Mouse (Mus musculus): ENCODE results near the gene Srsf6.

Gene Srsf6

DNA sequence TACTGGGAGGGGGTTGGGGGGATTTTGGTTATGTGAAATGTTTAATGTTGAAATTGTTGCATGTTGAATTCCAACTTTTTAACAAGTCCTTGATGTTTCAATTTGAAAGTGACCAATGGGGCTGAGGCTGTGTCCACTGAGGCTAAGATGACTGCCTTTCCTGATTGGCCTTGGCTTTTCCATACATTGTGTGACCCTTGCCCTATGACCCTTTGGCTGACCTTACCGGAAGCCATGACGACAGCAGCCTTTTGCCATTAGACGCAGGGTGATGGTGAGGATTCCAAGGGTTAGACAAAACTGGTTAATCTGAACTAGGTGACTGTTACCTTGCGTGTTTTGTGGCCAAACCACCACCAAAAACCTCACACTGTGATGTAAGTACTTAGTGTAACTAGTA lies 1.4 kb downstream of the Srsf6 start:
- peak; percentile 25 for DNase-seq (ENCODE audit: low spot score)

DNA sequence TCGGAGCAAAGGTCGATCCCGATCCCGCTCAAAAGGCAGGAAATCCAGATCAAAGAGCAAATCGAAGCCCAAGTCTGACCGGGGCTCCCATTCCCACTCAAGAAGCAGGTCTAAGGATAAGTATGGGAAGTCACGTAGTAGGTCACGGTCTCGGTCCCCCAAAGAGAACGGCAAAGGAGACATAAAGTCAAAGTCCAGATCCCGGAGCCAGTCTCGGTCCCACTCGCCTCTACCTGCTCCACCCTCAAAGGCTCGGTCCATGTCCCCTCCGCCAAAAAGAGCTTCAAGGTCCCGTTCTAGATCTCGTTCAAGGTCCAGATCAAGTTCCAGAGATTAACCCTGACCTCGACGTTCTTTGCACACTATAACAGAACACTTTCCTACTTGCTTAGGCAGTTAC lies 3.1 kb downstream of the Srsf6 start:
- DNase-seq (ENCODE audit: low spot score) = no peak

DNA sequence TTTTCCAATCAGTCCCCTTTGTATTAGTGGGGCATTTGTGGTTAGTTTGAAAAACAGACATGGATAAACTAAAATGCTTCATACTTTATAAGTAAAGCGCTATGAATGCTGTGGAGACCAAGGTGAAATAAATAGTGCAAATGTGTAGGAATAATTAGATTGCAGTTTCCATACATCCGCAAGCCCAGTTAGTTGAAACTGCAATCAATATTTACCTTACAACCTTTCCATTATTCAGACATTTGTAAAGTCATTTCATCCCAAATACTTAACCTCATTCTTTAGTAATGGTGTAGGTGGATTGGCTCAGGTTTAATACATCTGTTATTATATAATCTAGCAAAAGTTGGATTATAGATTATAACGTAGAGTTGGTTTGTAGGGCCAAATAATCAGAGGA lies 4.4 kb downstream of the Srsf6 start:
- no peak for DNase-seq (ENCODE audit: low spot score)

DNA sequence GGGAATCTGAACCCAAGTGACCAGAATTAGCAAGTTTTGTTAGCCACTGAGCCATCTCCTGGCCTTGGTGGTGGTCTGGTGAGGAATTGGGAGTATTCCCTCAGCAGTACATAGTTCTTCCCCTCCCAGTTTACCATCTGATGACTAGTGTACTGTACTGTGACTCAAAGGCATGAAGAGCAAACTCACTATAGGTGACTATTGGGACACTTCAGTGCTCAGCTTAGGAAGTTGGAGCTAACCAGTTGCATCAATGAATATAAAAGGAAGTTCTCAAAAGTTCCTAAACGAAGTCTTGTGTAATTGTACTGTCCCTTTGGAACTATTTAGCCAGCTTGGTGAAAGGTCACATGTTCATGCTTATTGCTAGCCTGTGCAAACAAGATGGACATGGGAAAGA lies 8.2 kb downstream of the Srsf6 start:
- peak; percentile 48 for DNase-seq (ENCODE audit: low spot score)

DNA sequence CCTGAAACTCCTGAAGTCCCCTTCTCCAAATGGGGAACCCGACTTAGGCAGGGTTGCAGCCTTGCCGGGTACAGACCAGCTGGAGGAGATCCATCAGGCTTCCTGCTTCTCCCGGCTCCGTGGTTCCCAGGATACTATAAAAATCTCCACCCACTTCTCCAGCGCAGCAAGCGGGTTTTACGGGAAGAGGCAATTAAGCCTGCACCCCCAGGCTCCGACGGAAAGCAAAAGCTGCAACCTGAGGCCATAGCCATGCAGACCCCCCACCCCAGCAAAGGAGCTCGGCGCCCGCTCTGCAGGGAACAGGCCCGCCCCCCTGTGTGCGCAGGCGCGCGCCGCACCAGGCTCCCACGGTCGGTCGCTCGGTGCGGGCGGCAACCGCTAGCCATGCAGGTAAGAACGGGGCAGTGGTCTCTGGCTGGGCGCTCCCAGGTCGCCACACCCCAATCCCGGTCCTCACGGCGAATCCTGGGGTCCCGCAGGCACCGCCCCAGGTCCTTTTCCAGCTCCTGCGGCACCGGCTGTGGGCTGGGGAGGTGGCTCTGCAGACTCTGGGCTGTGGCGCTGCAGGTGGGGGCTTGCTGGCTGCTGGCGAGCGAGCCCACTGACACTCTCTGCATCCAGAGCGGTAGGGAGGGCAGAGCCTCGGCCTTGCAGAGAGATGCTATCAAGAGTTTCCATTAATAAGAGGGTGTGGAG lies 12.0 kb downstream of the Srsf6 start, which contains the start of gene L3mbtl1:
Gene L3mbtl1 (plus strand): TSS at position 325 of the 699 bp plus-strand sequence.
- no peak for DNase-seq (ENCODE audit: low spot score)

DNA sequence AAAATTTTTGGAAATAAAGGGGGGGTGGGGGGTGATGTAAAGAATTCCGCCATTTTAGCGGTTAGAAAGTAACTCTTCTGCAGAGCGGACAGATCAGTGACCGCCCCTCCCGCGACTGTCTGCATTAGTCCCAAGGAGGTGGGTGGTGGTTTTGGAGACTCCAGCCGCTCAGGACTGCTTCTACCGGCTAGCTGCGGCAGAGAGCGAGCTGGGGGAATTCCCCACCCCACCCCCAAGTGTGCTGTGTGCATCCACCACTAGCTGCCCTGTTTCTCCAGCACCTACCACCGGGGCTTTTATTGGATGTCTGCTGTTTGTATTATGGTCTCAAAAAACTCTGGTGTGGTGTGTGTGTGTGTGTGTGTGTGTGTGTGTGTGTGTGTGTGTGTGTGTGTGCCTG lies 12.6 kb downstream of the Srsf6 start:
- DNase-seq (ENCODE audit: low spot score) = no peak

DNA sequence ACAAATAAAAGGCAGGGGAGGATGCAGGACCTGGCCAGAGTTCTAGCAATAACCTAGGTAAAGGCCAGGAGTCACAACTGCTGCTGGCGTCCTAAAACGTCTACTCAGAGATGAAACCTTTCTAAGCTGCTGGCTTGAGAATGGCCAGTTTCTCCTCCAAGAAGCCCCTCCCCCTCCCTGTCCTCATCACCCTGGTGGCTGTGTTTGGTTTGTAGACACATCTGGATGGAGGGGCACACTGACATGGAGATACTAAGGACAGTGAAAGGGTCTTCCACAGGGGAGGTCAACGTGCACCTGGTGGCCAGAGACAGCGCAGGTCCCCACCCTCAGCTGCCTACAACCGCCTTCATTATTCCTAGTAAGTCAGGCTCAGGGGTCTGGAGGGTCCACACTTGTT lies 15.6 kb downstream of the Srsf6 start:
- DNase-seq (ENCODE audit: low spot score) = no peak

DNA sequence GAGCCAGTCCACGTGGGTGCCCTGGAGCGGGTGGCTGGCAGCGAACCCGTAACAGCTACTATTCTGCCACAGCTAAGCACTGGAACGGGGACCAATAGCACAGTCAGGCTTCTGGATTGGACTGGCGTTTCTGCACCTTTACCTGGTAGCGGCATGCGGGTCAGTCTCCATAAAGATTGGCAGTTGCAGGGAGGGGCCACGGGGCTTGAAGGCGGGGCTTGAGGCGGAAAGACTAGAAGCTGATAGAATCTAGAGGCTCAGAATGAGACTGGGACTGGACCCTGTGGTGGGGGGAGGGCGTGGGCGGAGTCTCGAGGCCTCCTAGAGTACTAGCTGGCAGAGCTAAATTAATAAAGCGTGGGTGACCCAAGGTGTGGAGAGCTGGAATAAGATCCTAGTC lies 16.4 kb downstream of the Srsf6 start:
- DNase-seq (ENCODE audit: low spot score) = no peak

DNA sequence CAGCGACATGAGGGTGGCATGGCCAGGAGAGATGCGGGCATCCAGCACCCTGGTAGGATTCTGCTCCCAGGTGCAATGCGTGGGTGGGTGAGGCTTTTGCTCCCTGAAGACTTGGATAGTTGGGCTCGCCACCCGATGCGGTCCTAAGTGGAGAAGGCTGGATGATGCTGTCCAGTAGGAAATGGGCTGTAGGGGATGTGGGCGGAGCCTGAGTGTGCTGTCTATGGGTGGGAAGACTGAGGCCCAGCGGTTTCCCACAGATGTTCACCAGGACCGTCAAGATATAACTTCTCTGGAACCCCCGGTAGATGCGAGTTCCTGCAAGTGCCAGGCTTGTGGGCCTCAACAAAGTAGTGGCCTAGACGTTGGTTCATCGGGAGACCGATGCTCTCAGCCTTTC lies 16.9 kb downstream of the Srsf6 start:
- DNase-seq (ENCODE audit: low spot score) = no peak

DNA sequence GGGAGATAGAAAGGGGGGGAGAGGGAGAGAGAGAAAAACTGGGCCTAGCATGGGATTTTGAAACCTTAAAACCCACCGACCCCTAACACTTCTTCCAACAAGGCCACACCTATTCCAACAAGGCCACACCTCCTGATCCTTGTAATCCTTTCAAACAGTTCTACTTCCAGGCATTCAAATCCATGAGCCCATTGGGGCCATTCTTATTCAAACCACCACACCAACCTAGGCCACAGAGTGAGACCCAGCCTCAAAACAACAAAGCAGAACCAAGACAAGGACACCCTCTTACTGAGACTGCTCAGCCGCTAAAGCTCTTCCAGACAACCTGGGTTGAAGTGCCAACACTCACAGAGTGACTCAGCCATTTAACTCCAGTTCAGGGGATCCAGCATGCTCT lies 19.4 kb downstream of the Srsf6 start:
- DNase-seq (ENCODE audit: low spot score) = no peak

DNA sequence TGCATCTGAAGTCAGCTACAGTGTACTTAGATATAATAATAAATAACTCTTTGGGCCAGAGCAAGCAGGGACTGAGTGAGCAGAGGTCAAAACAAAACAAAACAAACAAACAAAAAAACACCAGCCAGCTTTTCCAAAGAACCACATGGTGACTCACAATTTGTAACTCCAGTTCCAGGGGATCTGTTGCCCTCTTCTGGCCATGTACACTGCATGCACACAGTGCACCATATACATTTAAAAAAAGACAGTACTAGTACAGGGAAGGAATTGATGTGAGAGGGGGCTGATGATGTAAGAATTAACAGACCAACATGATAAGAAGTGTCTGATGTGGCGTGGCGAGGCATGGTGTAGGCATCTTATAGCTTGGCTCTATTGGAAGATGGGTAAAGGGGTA lies 25.5 kb downstream of the Srsf6 start:
- peak; percentile 41 for DNase-seq (ENCODE audit: low spot score)

DNA sequence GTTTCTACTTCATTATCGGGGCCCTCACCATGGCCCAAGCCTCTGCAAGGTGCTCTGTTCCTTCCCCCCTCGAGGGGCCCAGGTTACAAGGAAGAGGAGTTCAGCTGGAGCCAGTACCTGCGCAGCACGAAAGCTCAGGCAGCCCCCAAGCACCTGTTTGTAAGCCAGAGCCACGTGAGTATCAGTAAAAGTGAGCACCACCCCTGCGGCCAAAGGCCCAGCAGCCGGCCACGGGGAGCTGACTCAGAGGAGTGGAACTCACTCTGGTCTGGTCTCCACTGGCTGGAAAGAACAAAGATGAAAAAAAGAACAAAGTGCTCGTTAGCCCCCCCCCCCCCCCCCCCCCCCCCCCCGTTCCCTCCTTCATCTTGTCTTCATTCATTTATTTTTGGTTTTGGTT lies 30.0 kb downstream of the Srsf6 start:
- DNase-seq (ENCODE audit: low spot score) = no peak

DNA sequence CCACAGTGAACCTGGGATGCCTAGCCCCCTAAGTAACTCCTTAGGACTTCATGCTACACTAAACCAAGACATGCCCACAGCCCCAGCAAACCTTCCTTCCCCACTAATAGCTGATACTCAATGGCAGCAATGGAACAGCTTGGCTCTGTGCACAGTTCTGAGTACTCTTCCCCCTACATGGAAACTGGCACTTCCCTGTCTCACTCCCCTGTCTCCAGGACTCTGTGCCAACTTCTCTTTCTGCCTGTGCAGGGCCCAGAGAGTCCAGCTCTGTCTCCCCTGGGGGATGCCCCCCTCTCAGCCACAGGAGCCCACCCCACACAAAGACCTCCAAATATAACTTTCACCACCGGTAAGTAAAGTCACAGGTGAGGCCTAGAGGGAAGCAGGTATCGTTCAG lies 35.4 kb downstream of the Srsf6 start:
- DNase-seq (ENCODE audit: low spot score) = no peak

DNA sequence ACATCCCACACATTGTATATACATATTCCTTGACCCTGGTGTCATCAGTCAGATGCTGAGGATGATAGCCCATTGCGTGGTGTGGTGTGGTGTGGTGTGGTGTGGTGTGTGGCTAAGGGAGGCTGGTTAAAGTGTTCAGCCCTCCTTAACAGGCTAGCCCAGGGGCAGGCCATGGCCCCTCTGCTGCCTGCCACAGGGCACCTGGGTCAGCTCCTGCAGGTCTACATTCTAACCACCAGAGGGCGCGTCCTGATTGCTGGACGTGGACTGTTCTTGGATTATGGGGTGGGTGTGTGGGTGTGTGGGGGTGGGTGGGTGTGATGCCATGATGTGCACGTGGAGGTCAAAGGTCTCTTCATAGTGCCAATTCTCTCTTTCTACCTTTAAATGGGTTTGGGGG lies 37.0 kb downstream of the Srsf6 start:
- peak; percentile 64 for DNase-seq (ENCODE audit: low spot score)

DNA sequence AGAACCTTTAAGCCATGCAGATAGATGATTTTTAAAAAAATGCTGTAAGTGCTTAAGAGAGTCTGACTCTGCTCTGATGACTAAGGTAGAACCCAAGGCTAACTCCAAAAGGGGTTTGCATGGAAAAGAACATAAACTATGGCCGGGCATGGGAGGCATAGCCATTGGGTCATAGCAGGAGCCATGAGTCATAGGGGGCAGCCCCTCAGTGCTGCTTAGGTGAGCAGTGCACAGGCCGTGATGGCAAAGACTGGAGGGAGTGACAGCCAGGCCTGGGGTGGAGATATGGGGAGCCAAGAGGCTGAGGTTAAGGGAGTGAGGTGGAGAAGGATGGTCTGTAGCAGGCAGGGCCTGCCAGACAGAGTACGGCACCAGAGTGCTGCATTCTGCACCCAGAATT lies 37.8 kb downstream of the Srsf6 start:
- DNase-seq (ENCODE audit: low spot score) = no peak

DNA sequence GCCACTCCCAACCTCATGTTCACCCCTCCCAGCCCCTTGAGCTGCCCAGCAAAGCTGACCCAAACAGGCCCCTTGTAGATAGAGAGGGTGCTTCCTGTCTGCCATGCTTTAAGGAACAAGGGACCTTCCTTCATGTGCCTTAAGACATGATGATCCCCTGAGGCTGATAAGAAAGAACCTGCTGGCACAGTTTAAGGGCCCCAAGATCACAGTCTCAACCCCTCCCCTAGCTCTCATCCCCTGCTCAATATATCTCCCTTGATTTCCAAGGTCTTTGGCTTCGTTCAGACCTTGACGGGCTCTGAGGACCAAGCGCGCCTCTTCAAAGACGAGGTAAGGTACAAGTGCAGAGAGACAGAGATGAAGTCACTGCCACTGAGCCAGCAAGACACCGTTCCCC lies 39.6 kb downstream of the Srsf6 start:
- no peak for DNase-seq (ENCODE audit: low spot score)

DNA sequence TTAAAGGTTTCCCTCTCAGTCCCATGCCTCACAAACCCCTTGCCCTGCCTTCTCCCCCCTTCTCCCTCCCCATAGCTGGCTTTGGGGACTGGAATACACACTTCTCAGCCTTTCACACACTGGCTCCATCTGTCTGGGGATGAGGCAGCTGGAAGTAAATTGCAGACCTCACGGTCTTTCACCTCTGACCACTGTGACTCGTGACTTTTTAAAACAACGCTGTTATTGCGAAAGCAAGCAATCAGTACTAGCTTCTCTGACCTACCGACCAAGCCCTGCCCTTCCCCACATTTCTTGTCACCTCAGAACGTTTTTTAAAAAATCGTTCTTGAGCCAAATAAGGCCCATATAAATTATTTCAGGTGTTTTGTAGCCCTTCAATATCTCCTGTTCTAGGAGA lies 41.4 kb downstream of the Srsf6 start:
- DNase-seq (ENCODE audit: low spot score) = peak; percentile 72

DNA sequence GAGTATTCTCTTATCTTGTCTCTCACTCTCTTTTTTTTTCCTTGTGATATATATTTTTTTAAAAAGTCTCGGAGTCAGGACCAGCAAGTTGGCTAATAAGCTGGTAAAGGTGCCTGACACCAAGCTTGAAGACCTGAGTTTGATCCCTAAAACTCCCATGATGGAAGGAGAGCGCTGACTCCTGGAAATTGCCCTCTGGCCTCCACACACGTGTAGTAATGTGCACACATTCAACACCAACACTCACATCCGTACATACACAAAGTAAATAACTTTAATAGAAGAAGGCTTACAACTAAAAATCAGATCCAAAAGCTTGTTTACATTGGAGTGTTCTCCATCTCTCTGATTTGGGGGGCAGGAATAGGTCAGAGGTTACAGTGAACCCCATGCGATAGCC lies 41.9 kb downstream of the Srsf6 start:
- no peak for DNase-seq (ENCODE audit: low spot score)

DNA sequence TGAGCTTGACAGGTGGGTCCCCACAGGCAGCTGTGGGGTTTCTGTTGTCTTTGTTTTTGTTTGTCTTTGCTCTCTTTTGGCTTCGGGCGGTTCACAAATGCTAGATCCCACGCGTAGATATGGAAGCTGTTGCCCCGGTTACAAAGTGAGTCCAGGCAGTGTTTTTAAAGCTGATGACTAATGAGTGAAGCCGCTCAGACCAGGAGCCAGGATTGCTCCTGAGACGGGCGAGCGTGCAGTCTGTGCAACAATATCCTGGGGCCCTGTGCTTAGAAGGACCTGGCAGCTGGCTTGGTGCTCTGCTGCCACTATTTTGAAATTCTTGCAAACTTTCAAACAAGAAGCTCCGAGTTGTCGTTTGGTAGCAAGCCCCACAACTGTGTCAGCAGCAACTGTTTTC lies 42.3 kb downstream of the Srsf6 start:
- DNase-seq (ENCODE audit: low spot score) = peak; percentile 74

DNA sequence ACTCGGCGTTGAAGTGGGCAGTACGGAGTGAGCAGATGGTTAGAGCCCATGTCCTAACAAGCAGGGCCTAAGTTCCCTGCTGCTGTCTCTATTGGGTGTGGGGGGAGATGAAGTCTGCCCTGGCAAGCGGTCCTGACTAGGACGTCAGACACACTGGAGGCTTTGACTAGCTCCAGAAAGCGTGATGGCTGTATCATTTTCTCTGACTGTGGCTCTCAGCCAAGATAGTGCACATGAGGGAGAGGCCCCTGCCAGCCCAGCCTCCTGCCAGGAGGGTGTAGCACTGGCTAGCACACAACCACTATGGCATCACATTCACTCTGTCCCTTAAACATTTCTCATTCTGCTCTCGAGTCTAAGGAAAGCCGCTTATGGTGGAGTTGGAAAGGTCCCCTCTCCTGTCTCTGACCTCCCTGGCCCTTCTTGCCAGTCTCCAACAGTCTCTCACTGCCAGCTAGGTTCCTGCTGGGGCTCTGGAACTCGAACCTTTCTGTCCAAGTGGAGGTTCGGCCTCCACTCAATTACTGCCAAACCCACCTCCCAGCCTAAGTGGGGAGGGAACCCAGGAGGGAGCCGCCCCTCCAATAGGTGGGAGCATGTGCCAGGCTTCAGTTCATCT lies 43.9 kb downstream of the Srsf6 start:
- DNase-seq (ENCODE audit: low spot score) = peak; percentile 69

DNA sequence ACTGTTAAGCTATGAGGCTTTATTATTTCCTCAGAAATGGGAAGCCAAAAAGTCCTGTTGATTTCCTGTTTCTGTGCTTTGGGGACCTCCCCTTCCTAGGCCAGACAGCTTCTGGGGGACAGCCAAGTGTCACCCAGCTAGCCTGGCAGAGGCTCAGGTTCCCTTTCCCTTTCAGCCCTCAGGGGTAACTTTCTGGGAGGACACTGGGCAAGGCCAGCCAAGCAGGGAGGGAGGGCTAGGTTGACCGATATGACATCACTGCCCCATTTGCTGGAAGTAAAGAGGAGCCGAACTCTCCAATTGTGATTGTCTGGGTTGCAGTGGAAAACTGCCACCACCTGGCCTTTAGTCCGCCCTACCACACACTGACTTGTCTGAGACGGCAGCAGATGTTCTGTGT lies 44.7 kb downstream of the Srsf6 start:
- DNase-seq (ENCODE audit: low spot score) = peak; percentile 73

DNA sequence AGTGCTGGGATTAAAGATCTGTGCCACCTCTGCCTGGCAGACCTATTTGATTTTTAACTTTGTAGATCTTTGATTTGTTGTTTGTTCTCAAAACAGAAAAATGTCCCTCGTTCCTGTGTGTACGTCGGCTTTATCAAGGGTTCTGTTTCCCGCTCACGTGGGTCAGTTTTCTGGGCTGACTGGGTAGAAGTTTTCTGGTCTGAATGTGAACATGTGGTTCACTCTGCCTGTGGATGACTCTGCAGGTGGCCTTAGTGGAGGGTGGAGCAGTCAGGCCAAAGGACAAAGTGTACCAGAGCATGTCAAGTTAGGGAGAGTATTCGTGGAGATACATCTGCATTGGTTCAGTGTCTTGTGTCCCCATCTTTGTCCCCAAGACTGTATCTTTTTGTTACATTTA lies 53.1 kb downstream of the Srsf6 start:
- DNase-seq (ENCODE audit: low spot score) = no peak

DNA sequence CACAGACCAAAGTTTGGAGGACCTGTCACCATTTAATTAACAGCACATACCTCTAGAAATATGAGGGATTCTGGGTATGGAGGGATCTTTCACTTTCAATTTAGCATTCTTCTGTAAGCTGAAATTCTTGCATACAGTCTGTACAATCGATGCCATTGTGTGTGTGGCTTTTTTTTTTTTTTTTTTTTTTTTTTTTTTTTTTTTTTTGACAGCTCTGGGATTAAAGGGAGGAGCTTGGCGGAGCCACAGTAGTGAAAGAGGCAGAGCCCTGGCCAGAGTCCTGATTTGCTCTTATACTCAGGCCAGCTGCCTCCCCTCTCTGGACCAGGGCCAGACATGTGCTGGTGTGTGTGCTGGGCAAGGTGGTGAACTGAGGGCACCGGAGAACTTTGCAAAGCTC lies 54.6 kb downstream of the Srsf6 start:
- DNase-seq (ENCODE audit: low spot score) = peak; percentile 83
